Mouse (Mus musculus) regulatory T cell (primary cell): ENCODE measurements at regions not wholly inside any gene's neighbourhood (a gene's known extent, or its start where the extent isn't known, plus 50 kb on each side); places are given as distances from the start of the nearest gene placed in this dataset.

Source experiments
- in situ Hi-C: fragments of 300-600 bp; cut with MboI, MseI; formaldehyde crosslinking; loops from one replicate; pipeline ENCODE4 v1.15.1; 2025; ENCODE audit warnings: high pct_unique_total_duplicates

- in situ Hi-C loops: loop anchor here (10.0 kb wide), 1 partner anchor 342 kb away; no protein-coding TSS in a partner anchor
These were observed 86.2 kb upstream of the Cpm start for GRCm38 (mm10) chr10:117542886-117543695.

- in situ Hi-C loops: loop anchor here (10.0 kb wide), 1 partner anchor 342 kb away; no protein-coding TSS in a partner anchor
These were observed 86.9 kb upstream of the Cpm start for GRCm38 (mm10) chr10:117542351-117542750.

GRCm38 (mm10) chr10:117541487-117541886 lies 87.8 kb upstream of the Cpm start:
- in situ Hi-C loops: loop anchor here (10.0 kb wide), 1 partner anchor 343 kb away; no protein-coding TSS in a partner anchor

GRCm38 (mm10) chr10:117540747-117541398 lies 88.4 kb upstream of the Cpm start:
- in situ Hi-C loops: loop anchor here (10.0 kb wide), 1 partner anchor 344 kb away; no protein-coding TSS in a partner anchor

GRCm38 (mm10) chr10:117540112-117540594 lies 89.1 kb upstream of the Cpm start:
- in situ Hi-C loops: loop anchor here (10.0 kb wide), 1 partner anchor 345 kb away; no protein-coding TSS in a partner anchor

GRCm38 (mm10) chr10:117539532-117539931 lies 89.8 kb upstream of the Cpm start:
- in situ Hi-C loops: no loop called here

- in situ Hi-C loops: no loop called here
These were observed 90.6 kb upstream of the Cpm start for GRCm38 (mm10) chr10:117538725-117539124.

- in situ Hi-C loops: no loop called here
These were observed 92.3 kb upstream of the Cpm start for GRCm38 (mm10) chr10:117536769-117537599.

GRCm38 (mm10) chr10:117535843-117536242 lies 93.5 kb upstream of the Cpm start:
- in situ Hi-C loops: no loop called here

- in situ Hi-C loops: no loop called here
These were observed 94.1 kb upstream of the Cpm start for GRCm38 (mm10) chr10:117534992-117535719.

GRCm38 (mm10) chr10:117534478-117534877 lies 94.8 kb upstream of the Cpm start:
- in situ Hi-C loops: no loop called here

- in situ Hi-C loops: no loop called here
These were observed 95.5 kb upstream of the Cpm start for GRCm38 (mm10) chr10:117533541-117534386.

- in situ Hi-C loops: no loop called here
These were observed 96.4 kb upstream of the Cpm start for GRCm38 (mm10) chr10:117532750-117533540.

- in situ Hi-C loops: no loop called here
These were observed 97.2 kb upstream of the Cpm start for GRCm38 (mm10) chr10:117531798-117532747.

GRCm38 (mm10) chr10:117530859-117531602 lies 98.3 kb upstream of the Cpm start:
- in situ Hi-C loops: no loop called here

- in situ Hi-C loops: no loop called here
These were observed 99.1 kb upstream of the Cpm start for GRCm38 (mm10) chr10:117530007-117530858.
